Mouse (Mus musculus) frontal cortex, postnatal 14 days (tissue): ENCODE results near the gene Snx3.

Experiments
- DNase-seq, 2 experiments: peaks; one replicate each; pipeline ENCODE4 v3.0.0; 2022; ENCODE audit warnings: low spot score in 2 of 2

Gene Snx3

DNA sequence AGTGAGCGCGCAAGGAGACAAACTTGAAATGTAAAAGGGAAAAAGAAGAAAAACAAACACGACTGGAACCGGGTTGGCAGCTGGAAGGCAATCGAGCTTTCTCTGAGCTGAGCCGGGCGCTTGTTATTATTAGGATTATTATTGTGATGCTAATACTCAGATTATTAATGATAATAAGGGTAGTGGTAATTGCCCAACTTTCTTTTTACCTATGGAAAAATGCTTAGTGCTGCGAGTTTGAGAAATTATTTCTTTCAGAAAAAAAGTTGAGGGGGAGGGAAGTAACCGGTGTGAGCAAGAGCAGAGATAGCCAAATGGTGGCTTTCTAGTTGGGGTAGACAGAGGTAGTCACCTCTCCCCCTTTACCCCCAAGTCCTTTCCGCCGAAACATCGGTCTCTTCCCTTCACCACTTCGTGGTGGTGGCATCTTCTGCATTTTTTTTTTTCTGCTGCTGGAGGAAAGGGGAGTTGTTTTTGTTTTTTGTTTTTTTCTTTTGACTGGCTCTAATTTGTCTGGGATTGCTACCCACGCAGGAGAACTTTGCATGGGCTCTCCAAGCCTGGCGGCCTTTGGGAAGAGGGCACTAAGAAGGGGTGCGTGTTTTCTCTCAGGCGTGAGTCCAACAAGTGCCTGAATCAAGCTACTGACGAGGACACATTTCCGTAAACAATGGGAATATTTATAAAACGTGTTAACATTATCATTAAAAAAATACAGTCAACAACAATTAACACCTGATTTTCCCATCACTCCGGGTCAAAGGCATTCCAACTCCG, 77.1 kb downstream of the Snx3 start:
- no peak for DNase-seq

DNA sequence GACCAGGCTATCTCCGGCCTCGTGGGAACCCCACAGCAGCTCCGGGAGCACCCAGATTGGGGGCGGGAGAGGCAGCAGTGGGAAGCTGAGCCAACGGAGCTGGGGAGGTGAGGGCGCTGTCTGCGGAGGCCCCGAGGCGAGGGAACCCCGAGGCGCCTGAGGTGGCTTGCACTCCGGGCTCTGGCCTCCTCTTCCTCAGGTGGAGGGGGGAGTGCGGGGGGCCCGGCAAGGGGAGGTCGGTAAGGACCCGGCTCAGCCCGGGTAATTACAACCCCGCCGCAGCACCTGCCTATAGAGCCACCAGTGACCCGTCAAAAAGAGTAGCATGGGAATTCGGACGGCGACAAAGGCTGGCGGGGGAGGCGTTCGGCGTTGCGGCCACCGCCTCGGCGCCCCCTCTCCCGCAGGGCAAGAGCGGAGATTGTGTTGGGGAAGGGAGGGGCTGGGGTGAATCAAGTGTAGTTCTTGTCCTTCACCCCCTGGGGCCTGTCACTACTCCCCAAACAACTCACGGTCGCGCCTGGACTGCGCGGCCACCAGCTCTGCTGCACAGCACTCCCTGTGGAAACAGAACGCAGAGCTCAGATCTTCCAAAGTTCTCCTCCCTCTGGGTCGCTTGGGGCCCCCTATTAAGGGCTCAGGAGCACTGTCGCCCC, 77.8 kb downstream of the Snx3 start:
- DNase-seq: no peak

DNA sequence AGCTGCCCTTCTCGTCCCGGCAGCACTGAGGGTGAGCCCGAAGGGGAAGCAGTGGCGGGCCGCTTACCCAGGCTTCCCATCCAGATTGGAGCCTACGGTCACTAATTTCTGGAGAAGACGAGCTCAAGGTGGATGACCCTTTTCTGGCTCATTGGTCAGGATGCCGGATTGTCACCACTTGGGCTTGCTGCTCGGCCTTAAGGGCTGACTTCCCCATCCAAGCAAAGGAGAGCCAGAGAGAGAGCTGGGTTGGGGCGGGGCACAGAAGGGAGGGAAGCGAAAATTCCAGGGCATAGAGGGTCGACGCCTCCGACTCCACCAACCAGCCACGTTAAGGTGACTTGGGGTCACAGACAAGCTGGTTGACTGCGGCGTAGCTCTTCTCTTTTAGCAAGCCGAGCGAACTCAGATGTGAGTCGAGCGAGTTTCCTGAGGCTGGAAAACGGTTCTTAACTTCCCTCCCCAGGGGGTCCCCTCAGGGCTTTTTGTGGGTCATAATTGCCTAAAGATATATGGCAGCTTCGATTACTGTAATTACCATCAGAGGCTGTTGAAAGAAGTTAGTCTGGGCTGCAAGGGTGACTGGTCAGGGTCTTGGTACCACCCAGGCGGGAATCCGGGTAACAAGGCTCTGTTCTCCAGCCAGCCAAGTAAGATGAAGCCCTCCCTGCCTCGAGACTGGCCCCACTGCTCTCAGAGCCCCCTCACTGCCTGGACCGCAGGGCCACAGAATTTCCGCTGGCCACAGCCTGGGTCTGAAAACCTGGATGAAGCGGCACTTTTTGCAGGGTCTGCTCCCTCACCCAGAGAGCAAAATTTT, 78.5 kb downstream of the Snx3 start:
- DNase-seq: no peak

DNA sequence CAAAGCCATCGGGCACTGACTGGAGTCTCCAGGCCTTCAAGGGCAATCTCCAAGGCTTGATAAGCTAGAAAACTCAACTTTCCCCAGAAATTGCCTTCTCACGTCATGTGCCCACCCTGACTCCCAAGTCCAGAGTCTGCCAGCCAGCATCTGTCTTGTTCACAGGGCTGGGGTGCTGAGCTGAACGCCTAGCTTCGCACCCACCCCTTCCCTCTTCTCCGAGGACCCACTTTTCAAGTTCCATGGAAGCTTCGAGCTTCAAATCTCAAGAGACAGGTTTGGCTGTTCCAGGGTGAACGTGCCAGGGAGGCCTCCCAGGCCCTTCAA, 79.1 kb downstream of the Snx3 start:
- DNase-seq: no peak

DNA sequence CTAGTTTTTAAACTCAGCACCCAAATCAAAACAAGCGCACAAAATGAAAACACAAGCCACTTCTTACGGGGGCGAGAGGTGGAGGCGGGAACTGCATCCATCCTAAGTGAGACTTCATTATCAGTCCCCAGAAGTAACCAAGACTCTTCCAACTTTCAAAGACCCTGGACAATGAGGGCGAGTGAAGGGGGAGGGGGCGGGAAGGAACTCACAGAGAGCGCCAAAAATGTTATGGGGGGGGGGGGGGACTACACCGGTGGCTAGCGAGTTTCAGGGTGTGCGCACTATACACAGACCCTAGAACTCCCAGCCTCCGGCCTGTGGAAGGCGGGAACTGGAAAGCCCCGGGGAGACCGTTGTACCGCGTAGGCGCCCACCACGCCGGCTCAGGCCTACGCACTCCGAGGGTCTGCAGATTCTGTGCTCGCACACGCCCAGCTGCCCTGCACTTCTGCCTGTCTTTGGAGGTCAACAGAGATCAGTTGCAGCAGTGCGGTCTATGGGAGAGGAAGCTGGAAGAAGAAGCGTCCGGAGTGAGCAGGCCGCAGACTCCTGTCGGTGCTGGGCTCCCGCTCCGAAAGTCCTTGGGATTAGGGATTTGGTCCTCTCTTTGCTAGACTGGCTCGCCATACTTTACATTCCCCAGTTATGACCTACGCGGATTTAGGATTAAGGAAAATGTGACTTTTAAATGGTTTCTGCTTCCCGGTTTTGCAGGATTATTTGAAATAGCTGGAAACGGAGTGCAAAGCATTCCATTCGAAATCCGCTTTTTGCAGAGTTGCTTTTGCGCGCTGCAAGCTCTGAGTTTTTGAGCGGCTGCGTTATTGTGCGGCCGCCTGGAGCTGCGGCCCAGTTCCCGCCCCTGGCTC, 80.1 kb downstream of the Snx3 start:
- no peak for DNase-seq

DNA sequence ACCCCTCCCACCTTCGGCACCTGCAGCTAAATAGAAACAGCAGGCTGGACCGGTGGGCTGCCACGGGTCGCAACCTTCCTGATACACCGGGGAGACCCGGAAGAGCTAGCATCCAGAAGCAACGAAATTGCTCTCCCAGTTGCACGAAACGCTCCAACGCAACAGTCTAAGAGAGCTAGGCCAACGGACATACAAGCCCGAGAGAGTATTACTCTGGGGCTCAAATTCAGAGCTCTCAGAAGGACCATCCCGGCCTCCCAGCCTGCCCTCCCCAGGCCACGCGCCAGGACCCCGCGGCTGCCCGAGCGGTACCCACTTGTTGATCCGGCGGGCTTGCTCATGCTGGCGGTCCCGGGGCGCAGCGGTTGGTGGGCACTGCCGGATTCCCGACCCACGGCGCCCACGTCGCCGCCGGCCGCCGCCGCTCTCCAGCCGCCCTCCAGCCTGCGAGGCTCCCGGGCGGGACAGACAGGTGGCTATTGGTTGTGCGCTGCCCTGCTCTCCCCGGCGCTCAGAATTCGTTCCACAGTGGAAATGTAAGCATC, 80.8 kb downstream of the Snx3 start:
- no peak for DNase-seq

DNA sequence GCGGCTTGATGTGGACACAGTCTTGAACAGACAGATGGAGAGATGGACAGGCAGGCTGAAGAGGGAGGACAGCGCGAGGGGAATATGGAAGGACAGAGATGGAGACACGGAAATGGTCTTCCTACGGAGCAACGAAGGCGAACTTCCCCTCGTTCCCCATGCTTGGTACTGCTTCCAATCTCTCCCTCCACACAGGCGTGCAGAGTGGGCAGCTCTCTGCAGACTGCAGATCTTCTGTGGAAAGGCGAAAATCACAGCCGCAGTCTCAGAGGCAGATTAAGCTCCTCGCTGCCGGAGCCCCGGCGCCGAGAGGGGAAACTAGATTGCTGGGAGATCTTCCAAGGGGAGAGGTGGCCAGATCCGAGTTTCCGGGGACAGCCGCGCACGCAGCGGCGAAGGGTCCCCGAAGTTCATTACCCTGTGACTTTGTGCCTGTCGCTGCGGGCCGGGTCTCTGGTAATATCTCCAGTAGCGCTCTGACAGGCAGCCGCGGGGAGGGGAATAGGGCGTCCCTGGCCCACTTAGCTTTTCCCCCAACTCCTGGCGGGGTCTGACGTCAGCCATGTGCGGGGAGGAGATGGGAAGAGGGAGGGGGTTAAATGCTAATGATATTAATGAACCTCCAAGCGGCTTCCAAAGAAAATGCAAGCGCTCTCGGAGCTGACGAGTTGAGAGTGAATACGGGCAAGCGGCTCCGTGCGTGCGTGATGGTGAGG, 81.5 kb downstream of the Snx3 start, which contains the start of the genes Nr2e1 and Ostm1:
Gene Nr2e1 (minus strand): TSS at position 476 of the 716 bp plus-strand sequence.
Gene Ostm1 (plus strand): TSS at position 666 of the 716 bp plus-strand sequence.
- peak; percentile 57 to 65 for DNase-seq

DNA sequence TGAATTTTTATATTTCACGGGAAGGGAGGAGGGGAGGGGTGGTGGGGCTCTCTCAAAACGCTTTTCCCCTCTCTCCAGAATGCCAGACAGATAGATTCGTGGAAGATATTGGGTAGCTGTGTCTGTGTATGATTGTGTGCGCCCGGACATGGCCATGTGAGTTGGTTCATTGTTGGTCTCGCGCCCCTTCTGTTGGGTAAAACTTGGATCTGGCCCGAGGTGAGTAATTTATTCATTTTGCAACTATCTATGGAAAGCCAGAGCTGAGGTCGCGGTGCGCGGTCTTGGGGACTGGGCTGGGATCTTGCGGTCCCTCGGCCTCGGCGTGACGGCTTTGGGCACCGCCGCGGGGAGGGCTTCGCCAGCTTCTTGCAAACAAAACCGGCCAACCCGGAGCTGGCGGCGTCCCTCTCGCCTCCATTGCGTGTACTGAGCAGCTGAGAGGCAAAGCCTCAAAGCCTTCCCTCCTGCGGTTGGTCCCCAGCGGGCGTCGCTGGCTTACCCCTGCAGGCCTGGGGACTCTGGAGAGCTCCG, 82.1 kb downstream of the Snx3 start:
- no peak for DNase-seq

DNA sequence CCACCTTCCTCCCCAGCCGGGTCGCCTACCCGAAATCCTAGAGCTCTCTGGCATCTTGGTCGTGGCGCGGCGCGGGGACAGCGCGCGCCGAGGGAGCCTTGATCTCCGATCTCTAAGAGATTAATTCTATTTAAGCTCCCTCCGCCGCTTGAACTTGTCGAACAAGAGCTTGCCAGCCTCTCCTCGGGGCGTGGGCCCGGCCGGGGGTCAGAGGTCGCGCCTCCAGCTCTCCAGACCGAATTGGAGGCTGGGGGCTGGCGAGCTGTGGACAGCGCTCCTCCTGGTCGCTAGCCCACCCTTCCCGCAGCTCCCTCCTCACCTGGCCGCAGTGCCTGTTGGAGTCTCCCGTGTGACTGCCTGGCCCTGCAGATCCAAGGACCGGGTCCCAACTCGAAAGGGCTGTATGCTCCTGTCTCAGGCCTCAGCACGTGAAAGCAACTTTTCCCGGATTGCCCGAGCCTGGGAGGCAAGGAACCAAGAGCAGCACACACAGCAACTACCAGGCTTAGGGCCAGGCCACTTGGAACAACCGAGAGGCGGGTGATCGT, 82.7 kb downstream of the Snx3 start:
- DNase-seq: no peak
